Mouse (Mus musculus): ENCODE data around the gene Tnni3. TPM values are rescaled to one million over a fixed set of nuclear protein-coding genes. Genes with fewer than 3 reads are reported as not detected.

The Tnni3 gene
- total RNA-seq, 2 experiments from 2014 or later, result 2.1 TPM; not detected in 1

- ATAC-seq (replicated peaks; ENCODE audit: low FRiP score, low TSS enrichment, poor library complexity, severe bottlenecking), result no peak
Measured at GRCm38 (mm10) chr7:4523205-4524130, 561 bp downstream of the Tnni3 start.

DNA sequence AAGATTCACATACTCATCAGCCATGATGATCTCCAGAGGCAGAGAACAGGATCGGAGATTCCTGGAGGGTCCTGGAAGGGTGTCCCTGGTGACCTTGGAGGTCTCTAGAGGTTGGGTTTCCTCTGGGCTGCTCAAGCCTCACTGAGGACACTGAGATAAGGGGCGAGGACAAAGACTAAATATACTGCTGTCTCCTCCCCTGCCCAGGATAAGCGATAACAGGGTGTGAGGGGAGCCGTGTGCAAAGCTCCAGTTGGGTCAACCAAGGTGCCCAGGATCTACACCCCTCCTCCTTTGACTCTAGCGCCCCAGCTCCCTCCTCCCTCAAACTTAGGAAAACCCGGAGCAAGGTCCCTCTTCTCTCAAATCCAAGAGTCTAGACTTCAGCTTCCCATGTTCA, 1.7 kb downstream of the Tnni3 start:
- ATAC-seq (replicated peaks; ENCODE audit: low FRiP score, low TSS enrichment, poor library complexity, severe bottlenecking), result no peak

GRCm38 (mm10) chr7:4521231-4522003, 2.6 kb downstream of the Tnni3 start:
- peak; percentile 27 for ATAC-seq (replicated peaks; ENCODE audit: low FRiP score, low TSS enrichment, poor library complexity, severe bottlenecking)

- no peak for ATAC-seq (replicated peaks; ENCODE audit: low FRiP score, low TSS enrichment, poor library complexity, severe bottlenecking)
Measured at GRCm38 (mm10) chr7:4518487-4518886, 5.5 kb downstream of the Tnni3 start.

DNA sequence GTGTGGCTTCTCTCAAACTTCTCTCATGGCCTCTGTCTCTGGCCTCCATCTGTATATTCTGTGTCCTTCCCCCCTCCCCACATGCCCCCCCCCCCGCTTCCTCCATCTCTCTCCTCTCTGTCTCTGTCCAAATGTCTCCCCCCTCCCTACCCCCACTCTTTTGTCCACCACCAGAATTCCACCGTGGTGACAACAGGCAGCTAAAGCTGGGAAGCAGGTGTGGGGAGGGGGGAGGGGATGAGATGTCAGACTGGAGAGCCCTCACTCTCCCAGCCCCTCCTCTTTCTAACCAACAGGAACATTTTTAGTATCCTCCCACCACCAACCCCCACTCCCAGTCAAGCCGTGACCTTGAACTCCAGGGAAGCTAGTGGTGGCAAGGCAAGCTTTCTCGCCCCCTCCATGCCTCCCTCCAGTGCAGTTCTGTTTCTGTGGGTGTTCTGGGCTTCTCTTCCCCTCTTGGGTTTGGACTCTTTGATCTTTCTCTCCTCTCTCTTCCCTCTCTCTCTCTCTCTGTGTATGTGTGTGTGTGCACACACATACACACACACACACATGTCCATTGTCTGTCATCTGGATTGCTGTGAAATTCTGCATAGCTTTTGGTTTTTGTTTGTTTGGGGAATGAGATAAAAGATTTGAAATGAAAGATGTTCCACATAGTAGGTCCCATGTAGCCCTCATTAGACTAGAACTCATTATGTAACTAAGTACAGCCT, 7.5 kb downstream of the Tnni3 start, which contains the start of gene Tnnt1:
Gene Tnnt1 (minus strand): TSS at position 51 of the 719 bp plus-strand sequence.
- no peak for ATAC-seq (replicated peaks; ENCODE audit: low FRiP score, low TSS enrichment, poor library complexity, severe bottlenecking)

GRCm38 (mm10) chr7:4515853-4516252, 8.2 kb downstream of the Tnni3 start:
- ATAC-seq (replicated peaks; ENCODE audit: low FRiP score, low TSS enrichment, poor library complexity, severe bottlenecking), result no peak

DNA sequence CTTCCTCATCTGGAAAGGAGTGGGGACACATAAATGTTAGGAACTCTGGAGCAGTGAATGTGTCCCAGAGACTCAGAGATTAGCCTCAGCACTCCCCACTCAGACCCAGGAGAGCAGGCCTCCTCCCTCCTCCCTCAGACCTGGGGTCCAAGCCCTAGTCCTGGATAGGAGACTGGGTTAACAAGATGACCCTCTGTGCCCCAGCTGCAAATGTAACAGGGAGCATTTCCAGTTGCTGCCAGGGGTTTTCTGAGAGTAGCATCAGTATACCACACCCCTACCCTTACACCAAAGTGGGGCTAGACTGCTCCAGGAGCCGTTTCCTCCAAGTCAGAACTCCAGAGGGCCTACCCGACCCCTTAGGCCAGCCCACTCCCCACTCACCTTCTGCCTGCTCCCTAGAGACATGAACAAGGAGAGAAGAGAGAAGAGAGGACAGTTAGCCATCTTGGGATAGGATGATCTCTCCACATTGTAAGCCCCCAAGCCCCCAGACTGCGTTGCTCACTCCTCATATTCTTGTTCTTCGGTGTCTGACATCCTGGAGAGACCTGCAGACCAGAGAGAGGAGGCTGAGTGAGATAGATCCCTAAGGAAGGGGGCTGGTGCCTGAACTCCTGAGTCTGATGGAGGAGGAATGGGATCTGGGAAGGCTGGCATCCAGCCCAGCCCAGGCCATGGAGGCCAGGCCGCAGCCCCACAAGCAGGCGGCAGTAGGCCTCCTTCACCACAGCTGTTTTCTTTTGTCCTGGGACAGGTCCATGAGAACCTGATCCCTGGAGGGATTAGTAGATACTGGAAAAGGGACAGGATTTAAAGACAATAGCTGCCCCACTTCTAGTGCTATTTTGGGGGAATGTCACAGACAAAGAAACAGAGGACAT, 10.0 kb downstream of the Tnni3 start:
- ATAC-seq (replicated peaks; ENCODE audit: low FRiP score, low TSS enrichment, poor library complexity, severe bottlenecking), result no peak

- ATAC-seq (replicated peaks; ENCODE audit: low FRiP score, low TSS enrichment, poor library complexity, severe bottlenecking), result peak; percentile 58
Measured at GRCm38 (mm10) chr7:4513236-4513635, 10.8 kb downstream of the Tnni3 start.

GRCm38 (mm10) chr7:4511489-4512224, 12.4 kb downstream of the Tnni3 start:
- no peak for ATAC-seq (replicated peaks; ENCODE audit: low FRiP score, low TSS enrichment, poor library complexity, severe bottlenecking)

DNA sequence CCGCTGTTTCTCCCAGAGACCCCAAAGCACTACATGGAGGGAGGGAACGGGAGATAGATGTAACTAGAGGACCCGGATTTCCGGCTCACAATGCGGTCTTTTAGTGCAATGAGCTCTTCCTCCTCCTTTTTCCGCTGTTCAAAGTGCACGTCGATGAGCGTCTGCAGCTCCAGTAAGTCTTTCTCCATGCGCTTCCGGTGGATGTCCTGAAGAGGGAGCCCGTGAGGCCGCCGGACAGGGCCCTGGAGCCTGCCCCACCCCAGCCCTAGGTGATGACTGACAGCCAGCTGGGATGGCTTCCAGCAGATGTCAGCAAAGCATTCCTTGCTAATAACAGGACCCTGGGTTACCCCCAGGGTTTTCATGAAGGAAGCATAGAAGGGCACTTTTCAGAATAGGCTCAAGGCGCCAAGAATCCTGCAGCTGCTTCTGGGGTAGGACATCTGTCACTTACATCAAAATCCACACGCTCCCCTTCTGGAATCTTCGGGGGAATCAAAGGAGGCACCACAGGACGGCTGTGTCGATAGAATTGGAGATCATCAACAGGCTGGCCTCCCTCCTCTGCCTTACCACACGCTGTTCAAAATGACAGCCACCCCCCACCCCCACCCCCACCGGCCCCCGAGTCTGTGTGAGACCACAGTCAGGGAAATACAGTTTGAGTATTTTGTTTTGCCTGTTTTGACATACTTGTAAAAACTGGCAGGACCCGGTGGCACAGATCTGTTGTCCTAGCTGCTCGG, 14.0 kb downstream of the Tnni3 start:
- ATAC-seq (replicated peaks; ENCODE audit: low FRiP score, low TSS enrichment, poor library complexity, severe bottlenecking), result peak; percentile 82

- ATAC-seq (replicated peaks; ENCODE audit: low FRiP score, low TSS enrichment, poor library complexity, severe bottlenecking), result peak; percentile 33; the same call in 1 of the 2 replicates
Measured at GRCm38 (mm10) chr7:4508739-4509116, 15.3 kb downstream of the Tnni3 start.

DNA sequence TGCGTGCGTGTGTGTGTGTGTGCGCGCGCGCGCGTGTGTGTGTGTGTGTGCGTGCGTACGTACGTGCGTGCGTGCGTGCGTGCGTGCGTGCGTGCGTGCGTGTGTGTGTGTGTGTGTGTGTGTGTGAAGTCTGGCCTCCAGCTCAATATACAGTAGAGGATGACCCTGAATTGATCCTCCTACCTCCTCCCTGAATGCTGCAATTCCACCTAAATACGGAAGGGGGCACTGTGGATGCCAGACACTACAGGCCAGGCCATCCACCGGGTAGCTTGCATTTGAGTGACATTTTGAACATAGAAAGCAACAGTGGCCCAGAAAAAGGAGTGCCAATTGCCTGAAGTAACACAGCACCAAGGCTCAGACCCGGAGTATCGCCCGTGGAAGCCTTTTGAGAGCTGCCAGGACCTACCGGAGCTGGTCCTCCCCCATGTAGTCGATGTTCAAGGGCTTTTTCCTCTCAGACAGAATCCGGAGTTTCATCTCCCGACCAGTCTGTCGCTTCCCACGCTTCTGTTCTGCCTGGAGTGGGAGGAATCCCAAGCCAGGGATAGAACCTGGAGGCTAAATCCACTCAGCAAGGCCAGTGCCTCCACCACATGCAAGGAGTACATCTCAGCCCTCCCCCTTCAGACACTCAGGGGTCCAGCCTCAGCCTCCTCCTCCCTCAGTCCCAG, 15.8 kb downstream of the Tnni3 start:
- no peak for ATAC-seq (replicated peaks; ENCODE audit: low FRiP score, low TSS enrichment, poor library complexity, severe bottlenecking)

DNA sequence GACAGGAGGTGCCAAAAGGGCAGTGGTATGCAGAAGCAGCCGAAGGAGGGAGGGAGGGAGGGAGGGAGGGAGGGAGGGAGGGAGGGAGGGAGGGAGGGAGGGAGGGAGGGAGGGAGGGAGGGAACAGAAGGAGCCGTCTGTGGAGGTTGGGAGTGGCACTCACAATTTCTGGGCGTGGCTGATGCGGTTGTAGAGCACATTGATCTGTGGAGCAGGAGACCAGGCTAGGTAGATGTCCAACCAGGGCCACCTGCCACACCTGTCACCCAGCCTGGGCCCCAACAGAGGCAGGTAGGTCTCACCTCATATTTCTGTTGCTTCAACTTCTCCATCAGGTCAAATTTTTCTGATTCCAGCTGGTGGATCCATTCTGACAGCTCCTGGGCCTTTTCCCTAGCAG, 16.8 kb downstream of the Tnni3 start:
- ATAC-seq (replicated peaks; ENCODE audit: low FRiP score, low TSS enrichment, poor library complexity, severe bottlenecking), result no peak

GRCm38 (mm10) chr7:4504646-4505435, 19.2 kb downstream of the Tnni3 start:
- no peak for ATAC-seq (replicated peaks; ENCODE audit: low FRiP score, low TSS enrichment, poor library complexity, severe bottlenecking)

DNA sequence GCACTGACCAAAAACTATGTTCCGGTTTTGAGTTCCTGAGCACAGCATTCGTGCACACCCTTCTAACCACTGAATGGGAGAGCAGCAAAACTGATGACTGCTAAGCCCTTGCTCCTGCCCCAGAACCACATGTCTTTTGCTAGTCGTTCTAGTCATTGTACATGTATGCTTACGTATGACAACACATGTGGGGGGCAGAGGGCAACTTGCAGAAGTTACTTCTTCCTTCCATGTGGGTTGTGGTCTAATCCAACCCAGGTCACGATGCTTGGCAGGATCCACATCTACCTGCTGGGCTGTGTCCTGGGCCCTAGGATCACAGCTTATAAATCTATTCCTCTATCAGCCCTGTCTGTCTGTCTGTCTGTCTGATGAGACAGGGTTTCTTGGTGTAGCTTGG, 20.2 kb downstream of the Tnni3 start:
- no peak for ATAC-seq (replicated peaks; ENCODE audit: low FRiP score, low TSS enrichment, poor library complexity, severe bottlenecking)

DNA sequence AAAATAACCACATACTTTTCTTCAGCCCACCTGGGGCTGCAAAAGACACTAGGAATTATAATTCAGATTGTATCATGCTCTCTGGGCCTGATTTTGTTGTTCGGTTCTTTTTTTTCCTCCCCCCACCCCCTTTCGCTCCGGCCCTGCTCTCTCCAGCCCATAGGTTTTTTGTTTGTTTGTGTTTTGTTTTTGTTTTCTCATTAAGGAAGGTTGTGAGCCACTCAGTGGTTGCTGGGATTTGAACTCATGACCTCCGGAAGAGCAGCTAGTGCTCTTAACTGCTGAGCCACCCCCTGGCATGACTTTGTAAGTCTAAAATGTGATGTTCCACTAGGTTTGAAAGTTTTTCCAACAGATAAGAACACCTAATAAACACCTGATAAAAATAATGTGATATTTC, 20.9 kb downstream of the Tnni3 start:
- ATAC-seq (replicated peaks; ENCODE audit: low FRiP score, low TSS enrichment, poor library complexity, severe bottlenecking), result no peak
